Mouse (Mus musculus): ENCODE measurements around the gene Traf3ip1.

Traf3ip1 gene

DNA sequence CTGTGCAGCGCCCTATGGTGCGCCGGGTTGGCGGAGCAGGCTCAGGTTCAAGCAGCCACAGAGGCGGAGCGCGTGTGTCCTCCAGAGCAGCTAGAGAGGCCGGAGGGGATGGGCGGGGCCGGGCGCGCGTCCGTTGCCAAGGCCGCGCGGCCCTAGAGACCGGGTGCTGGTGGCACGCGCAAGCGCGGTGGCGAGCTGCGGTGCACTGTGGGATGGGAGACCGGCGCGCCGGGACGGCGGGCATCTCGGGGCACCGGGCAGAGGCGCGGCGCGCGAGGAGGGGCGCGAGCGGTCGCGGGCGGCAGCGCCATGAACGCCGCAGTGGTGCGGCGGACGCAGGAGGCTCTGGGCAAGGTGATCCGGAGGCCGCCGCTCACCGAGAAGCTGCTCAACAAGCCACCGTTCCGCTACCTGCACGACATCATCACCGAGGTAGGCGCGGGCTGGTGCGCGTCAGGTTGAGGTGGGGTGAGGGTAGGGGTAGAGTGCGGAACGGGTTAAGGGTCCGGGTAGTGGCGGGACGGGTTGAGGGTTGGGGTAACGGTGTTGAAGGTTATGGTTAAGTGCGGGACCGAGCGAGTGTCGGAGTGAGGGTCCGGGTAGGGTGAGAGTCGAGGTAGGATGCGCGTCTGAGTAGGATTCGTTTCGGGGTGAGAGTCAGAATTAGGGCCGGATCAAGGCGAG lies at the start of gene Traf3ip1:
Gene Traf3ip1 (plus strand): TSS at position 191 of the 684 bp plus-strand sequence.
- peak; percentile 91 to 92 for DNase-seq (ENCODE audit: low spot score in 2 of 2)

- DNase-seq (ENCODE audit: low spot score in 2 of 2), result no peak
These were observed 49.3 kb upstream of the Traf3ip1 start for GRCm38 (mm10) chr1:91444841-91445830.

DNA sequence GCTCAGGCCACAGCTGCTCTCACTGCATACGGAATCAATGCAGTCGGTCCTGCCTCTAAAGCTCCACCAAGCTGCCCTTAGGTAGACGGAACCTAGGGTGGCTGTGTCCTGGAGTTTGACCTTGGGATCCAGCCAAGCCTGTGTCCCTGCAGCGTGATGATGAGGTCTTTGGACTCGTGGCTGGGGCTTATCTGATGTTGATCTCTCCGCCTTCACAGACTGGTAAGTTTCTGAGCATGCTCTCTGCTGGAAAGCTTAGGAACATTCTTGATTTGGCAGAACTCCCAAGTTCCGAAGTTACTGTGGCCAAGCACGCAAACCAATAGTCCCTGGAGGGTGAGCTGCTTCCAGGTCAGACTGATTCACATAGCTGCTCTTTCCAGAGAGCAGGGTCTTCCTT lies 48.4 kb upstream of the Traf3ip1 start:
- no peak for DNase-seq (ENCODE audit: low spot score in 2 of 2)

- DNase-seq (ENCODE audit: low spot score in 2 of 2), result no peak
These were observed 47.9 kb upstream of the Traf3ip1 start for GRCm38 (mm10) chr1:91446511-91446910.

GRCm38 (mm10) chr1:91448688-91449087 lies 45.8 kb upstream of the Traf3ip1 start:
- DNase-seq (ENCODE audit: low spot score in 2 of 2), result no peak

DNA sequence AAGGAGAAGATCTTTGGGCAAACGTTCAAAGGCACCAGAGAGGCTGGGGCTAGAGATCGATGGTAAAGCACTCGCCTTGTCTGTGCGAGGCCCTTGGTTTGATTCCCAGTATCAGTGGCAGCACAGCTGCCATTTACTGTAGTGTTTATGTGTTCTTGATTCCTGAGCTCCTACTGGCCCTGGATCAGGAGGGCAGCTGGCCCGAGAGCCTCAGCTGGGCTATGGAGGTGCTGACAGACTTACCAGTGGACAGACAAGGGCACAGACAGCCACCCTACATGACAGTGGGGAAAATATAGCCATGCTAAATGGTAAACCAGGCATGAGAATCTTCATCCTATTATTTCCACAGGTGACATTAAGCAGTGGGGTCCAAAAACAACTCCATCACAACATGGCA lies 43.6 kb upstream of the Traf3ip1 start:
- no peak for DNase-seq (ENCODE audit: low spot score in 2 of 2)

DNA sequence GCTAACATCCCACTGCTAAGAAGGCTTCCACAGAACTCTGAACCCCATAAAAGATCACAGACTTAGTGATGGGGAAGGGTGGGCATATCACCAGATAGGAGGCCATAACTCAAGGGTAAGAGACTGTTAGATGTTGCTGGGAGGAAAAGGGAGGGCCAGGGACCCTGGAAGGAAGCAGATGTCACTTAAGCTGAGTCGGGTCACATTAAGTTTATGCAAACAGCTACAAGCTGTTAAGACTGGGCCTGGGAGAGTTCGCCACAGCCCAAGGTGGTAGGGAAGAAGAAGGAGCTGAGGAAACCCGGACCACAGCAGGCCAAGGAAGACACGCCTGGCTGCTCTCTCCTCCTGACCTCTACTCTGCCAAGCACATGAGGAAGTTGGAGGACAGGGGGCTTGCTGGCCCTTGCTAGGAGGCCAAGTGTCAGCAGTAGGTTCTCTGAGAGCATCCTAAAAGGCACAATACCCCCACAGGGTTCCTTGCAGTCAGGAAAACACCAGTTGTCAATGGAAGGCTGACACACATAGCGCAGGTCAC lies 42.8 kb upstream of the Traf3ip1 start:
- no peak for DNase-seq (ENCODE audit: low spot score in 2 of 2)

- DNase-seq (ENCODE audit: low spot score in 2 of 2), result peak in 1 of 2 experiments; percentile 42
These were observed 40.5 kb upstream of the Traf3ip1 start for GRCm38 (mm10) chr1:91453932-91454331.

DNA sequence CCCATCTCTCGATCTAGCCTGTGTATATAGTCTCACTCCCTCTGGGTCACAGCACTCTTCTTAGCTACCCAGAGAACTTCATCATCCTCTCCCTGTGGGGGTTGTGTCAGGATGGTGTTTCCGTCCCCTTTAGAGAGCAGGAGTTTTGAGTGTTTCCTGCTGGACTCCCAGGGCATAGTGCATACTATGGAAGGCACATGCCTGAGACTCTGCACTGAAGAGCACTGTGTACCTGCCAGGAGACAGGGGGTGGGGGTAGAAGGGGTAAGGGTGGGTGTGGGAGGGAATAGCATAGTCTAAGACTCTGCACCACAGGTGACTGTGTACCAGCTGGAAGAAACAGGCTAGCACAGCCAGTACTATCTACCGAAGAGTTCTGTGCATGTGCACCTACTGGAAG lies 40.1 kb upstream of the Traf3ip1 start:
- no peak for DNase-seq (ENCODE audit: low spot score in 2 of 2)

DNA sequence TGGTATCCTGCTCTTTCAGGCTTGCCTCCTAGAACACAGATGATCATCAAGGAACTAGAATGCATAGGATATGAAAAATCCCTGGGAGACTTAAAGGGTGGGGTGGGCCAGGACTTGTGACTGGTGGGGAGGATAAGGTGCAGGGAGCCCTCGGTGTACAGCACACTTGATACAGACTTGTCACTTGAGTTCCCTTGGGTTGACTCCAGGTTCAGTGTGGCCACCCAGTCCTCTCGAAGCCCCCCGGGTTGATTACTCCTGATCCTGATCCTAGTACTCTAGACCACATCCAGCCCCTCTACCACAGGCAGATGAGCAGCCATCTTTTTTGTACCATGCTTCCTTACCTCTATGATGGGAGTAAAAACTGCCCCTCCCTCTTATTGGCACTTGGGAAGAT lies 39.5 kb upstream of the Traf3ip1 start:
- DNase-seq (ENCODE audit: low spot score in 2 of 2), result no peak

DNA sequence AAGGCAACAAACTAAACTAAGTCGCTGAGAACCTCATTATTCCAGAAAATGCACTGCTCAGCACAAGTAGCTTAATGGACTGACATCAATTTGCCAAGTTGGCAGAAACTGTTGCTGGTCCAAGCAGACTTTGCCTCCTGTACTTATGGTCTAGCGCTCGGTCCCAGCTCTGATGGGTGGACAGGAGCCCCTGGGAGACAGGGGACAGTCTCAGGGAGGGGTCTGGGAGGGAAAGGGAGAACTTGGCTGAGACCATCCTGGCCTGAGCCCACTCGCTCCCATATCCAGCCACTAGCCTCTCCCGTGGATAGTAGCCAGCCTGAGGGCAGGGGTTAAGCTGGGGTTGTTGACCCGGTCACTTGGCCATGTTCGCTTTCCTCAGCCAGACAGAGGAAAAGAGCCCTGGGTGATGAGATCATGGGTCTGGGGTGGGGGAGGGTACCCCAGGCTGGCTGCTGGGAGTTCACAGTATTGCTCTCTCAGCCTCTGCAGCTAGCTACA lies 38.7 kb upstream of the Traf3ip1 start:
- DNase-seq (ENCODE audit: low spot score in 2 of 2), result no peak

- peak in 1 of 2 experiments; percentile 18 for DNase-seq (ENCODE audit: low spot score in 2 of 2)
These were observed 38.1 kb upstream of the Traf3ip1 start for GRCm38 (mm10) chr1:91456301-91456801.

GRCm38 (mm10) chr1:91457116-91457515 lies 37.3 kb upstream of the Traf3ip1 start:
- DNase-seq (ENCODE audit: low spot score in 2 of 2), result no peak

GRCm38 (mm10) chr1:91457698-91458097 lies 36.7 kb upstream of the Traf3ip1 start:
- no peak for DNase-seq (ENCODE audit: low spot score in 2 of 2)

- DNase-seq (ENCODE audit: low spot score in 2 of 2), result no peak
These were observed 36.1 kb upstream of the Traf3ip1 start for GRCm38 (mm10) chr1:91458223-91458861.

GRCm38 (mm10) chr1:91459059-91459809 lies 35.2 kb upstream of the Traf3ip1 start, which contains the start of gene Per2:
Gene Per2, minus strand, starts transcription at chr1:91459324.
- DNase-seq (ENCODE audit: low spot score in 2 of 2), result peak; percentile 98 to 99

DNA sequence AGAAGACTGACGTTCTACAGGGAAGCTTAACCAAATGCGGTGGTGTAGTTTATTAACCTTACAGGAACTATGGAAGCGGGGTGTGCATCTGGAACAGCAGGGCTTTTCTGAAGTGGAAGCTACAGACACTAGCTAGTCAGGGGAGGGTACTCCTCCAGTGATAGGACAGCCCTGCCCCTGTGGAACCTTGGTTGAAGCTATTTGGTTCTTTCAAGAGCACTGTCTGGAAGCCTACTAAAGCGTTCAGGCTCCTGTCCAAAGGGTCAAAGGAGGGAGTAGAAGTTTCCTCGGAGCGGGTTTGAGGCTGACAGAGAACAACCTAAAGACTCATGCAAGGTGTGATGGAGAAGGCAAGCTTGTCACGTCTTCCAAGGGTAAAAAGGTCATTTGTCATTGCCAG lies 34.4 kb upstream of the Traf3ip1 start:
- no peak for DNase-seq (ENCODE audit: low spot score in 2 of 2)

GRCm38 (mm10) chr1:91460564-91460963 lies 33.9 kb upstream of the Traf3ip1 start:
- DNase-seq (ENCODE audit: low spot score in 2 of 2), result no peak

DNA sequence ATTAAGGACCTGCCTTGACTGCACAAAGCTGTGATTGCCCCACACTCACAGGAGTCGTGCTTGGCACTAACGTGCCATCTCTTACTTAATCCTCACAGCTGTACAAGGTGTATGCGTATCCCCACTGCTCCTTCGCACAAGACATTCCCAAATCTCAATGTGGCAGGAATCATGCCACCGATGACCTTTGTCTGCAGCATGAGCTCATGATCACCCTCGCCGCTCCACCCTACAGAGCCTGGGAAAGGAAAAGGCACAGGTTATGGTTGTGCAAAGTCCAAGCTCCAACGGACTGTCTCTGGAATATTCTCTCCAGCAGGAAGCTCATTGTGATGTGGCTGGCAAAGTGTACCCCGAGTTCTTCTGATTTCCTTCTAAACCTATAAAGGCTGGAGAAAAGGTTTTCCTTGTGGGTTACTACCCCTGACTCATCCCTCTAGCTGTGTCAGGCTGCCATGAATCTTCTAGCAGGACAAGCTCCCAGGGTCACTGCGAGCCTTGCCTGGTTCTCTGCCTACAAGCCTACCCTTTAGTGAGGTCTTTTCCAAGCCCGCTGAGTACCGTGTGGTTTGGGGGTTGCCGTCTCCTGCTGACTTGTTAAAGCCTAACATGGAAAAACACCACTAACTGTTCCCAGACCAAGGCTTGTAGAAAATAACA lies 31.0 kb upstream of the Traf3ip1 start:
- no peak for DNase-seq (ENCODE audit: low spot score in 2 of 2)

DNA sequence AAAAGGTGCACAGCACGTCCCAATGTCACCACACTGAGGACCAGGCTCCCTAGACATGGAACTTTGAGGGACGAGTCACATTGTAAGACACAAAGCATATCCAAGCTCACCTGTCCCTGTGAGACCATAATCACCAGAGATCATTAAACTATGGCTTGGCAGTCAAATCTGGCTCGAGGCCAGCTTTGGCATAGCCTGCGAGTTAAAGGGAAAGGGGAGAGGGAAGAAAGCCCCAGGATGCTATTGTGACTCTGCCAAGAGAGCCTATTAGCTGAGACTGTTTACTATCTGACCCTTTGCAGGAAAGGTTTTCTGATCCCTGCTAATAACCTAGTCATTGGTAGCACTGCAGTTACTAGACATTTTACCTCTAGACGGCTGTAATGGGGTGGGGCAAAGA lies 30.0 kb upstream of the Traf3ip1 start:
- no peak for DNase-seq (ENCODE audit: low spot score in 2 of 2)

All from spleen, postnatal 36 days (tissue).